Mouse (Mus musculus): ENCODE results near the gene Pigt. TPM values are rescaled to one million over a fixed set of nuclear protein-coding genes. Genes with fewer than 3 reads are reported as not detected.

The Pigt gene
- total RNA-seq (2021), result 10 to 100 TPM; 31.3 to 31.5 TPM
- polyA plus RNA-seq (2012; rRNA removed), result 47.1 and 51.3 TPM in 2 replicates
- long read RNA-seq, partial matches to known transcripts, result 1 of 3 reads
- long read RNA-seq, other reads (novel, unspliced or antisense), result 0 of 3 reads

DNA sequence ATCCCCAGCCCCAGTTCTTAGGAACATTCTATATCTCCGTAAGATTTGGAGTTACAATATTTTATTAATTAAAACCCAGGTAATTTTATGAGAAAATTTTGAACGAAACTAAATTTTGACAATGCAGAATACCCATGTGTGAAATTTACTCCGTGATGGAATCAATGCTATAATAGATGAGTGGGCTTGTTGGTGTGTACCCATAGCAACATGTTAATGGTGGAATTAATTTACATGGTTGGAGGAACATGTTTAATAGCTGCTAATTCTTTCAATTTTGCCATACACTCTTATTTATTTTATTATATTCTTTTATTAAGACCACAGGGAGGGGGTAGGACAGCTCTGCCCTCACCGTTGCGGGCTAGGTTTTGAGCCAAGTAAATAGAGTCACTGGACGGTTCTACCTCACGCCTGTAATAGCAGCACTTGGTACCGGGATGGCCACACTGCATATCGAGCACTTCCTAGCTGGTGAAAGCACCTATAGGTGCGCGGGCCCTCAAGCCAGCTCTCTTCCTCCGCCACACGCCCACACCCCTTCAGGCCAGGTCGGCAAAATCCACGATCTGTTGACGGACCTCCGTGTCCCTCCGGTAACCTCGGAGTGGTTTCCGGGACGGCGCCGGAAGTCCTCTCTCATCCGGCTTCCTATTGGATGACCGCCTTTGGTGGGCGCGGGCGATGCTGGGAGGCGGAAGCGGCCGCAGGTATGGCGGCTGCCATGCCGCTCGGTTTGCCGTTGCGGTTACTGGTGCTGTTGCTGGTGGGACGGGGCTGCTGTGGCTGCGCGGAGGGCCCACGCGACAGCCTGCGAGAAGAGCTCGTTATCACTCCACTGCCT lies at the start of gene Pigt:
TSS of gene Pigt (plus strand) at position 674 of the 844 bp plus-strand sequence.
- peak; percentile 91 for DNase-seq
- no peaks in the 10 kb centered on the region for H3K79me2 ChIP-seq (replicated peaks; ENCODE audit: control insufficient read depth, insufficient read depth, low read length)
- peak within 1 kb of the TSS; percentile 69 for H3K4me3 ChIP-seq
- TF ChIP-seq EP300 (IDR thresholded peaks at IDR 0.05; ENCODE audit: insufficient read depth, low read depth, low read length), result no peak
- TF ChIP-seq POLR2A (IDR thresholded peaks at IDR 0.05; ENCODE audit: insufficient read depth, low read depth, low read length), result peak; percentile 90
- TF ChIP-seq CTCF (IDR thresholded peaks at IDR 0.05), result no peak; the same call in 1 of the 2 replicates
- intact Hi-C loops (cut with DNase I), result loop anchor here (1.0 to 2.0 kb wide), 3 partner anchors 11 to 76 kb away; partner anchors contain the start of genes Dbndd2 and Gm20458
- peak within 1 kb of the TSS; percentile 93 for H3K27ac ChIP-seq
- WGBS, result 4% methylated on average over 43 of the region's 43 CpGs
- H3K4me1 ChIP-seq (ENCODE audit: control insufficient read depth, insufficient read depth, low read length), result peaks cover 2% of the 10 kb centered on the region
- H3K36me3 ChIP-seq (ENCODE audit: control insufficient read depth, insufficient read depth, low read length), result no peaks in the 10 kb centered on the region
- H3K27me3 ChIP-seq (ENCODE audit: control insufficient read depth, insufficient read depth, low read length), result no peaks in the 10 kb centered on the region
- H3K9ac ChIP-seq (ENCODE audit: low read depth, low read length), result peak within 1 kb of the TSS; percentile 67

DNA sequence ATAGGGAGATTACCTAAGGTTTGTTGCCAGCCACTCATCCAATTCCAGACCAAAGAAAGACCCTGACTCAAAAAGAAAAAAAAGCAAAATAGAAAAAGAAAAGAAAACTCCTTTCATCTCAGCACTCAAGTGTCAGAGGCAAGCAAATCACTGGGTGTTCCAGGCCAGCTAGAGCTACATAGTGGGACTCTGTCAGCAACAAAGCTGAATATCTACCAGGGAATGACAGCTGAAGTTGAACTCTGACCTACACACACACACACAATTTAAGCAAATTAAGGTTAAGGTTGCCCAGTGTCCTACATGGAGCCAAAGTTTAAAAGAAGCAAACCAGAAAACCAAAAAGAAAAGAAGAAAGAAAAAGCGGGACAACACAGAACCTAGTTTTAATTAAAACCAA lies 49.2 kb upstream of the Pigt start:
- no peak for TF ChIP-seq CTCF (IDR thresholded peaks at IDR 0.05)
- TF ChIP-seq POLR2A (IDR thresholded peaks at IDR 0.05; ENCODE audit: insufficient read depth, low read depth, low read length), result no peak
- no peak for TF ChIP-seq EP300 (IDR thresholded peaks at IDR 0.05; ENCODE audit: insufficient read depth, low read depth, low read length)
- DNase-seq, result no peak
- Histone ChIP-seq H3K36me3 (ENCODE audit: control insufficient read depth, insufficient read depth, low read length) (no peaks in the 10 kb centered on the region), H3K4me3 (no peak overlapping the region), H3K79me2 (replicated peaks; ENCODE audit: control insufficient read depth, insufficient read depth, low read length) (no peaks in the 10 kb centered on the region), H3K9ac (ENCODE audit: low read depth, low read length) (no peak overlapping the region), H3K27me3 (ENCODE audit: control insufficient read depth, insufficient read depth, low read length) (no peaks in the 10 kb centered on the region), H3K4me1 (ENCODE audit: control insufficient read depth, insufficient read depth, low read length) (peaks cover 2% of the 10 kb centered on the region), H3K27ac (no peak overlapping the region)
- WGBS, result 82% methylated on average over 1 of the region's 1 CpGs
- intact Hi-C loops (cut with DNase I), result no loop called here

- TF ChIP-seq POLR2A (IDR thresholded peaks at IDR 0.05; ENCODE audit: insufficient read depth, low read depth, low read length), result no peak
- no peak for TF ChIP-seq EP300 (IDR thresholded peaks at IDR 0.05; ENCODE audit: insufficient read depth, low read depth, low read length)
- TF ChIP-seq CTCF (IDR thresholded peaks at IDR 0.05), result no peak
- Histone ChIP-seq H3K79me2 (replicated peaks; ENCODE audit: control insufficient read depth, insufficient read depth, low read length) (no peaks in the 10 kb centered on the region), H3K27me3 (ENCODE audit: control insufficient read depth, insufficient read depth, low read length) (no peaks in the 10 kb centered on the region), H3K4me3 (no peak overlapping the region), H3K27ac (no peak overlapping the region), H3K36me3 (ENCODE audit: control insufficient read depth, insufficient read depth, low read length) (no peaks in the 10 kb centered on the region), H3K9ac (ENCODE audit: low read depth, low read length) (no peak overlapping the region), H3K4me1 (ENCODE audit: control insufficient read depth, insufficient read depth, low read length) (peaks cover 2% of the 10 kb centered on the region)
- intact Hi-C loops (cut with DNase I), result no loop called here
- WGBS, result 70% methylated on average over 5 of the region's 5 CpGs
- DNase-seq, result no peak
Measured at GRCm38 (mm10) chr2:164448921-164449320, 48.4 kb upstream of the Pigt start.

DNA sequence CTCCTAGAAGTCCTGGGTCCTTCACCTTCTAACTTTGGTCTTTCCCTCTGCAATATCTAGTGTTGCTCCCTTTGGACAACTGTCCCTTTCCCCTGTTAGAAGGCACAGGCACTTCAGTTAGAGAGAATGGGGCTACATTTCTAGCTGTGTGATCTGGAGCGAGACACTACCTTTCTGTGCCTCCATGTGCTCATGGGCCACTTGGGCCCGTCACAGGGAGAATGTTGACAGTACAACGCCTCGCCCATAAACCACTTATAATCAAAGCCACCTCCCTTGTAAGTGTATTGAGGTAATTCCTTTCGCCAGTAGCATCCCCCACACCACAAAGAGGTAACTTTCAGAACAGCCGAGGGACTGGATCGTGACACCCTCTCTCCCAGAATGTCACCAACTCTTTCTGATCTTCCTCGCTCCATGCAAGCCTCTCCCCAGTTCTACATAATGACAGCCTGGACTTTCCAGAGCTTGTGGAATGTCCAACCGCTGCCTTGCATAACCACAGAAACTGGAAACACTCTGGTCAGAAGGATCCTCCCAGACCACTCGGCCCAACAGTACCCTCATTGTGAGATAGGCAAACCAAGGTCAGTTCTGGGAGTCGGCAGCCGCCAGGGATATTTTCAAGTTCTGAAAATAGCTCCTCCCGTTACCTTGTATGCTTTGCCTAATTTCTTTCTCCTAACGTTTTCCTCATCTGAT lies 47.8 kb upstream of the Pigt start:
- no peak overlapping the region for H3K9ac ChIP-seq (ENCODE audit: low read depth, low read length)
- no peaks in the 10 kb centered on the region for H3K79me2 ChIP-seq (replicated peaks; ENCODE audit: control insufficient read depth, insufficient read depth, low read length)
- intact Hi-C loops (cut with DNase I), result no loop called here
- no peaks in the 10 kb centered on the region for H3K27me3 ChIP-seq (ENCODE audit: control insufficient read depth, insufficient read depth, low read length)
- no peaks in the 10 kb centered on the region for H3K36me3 ChIP-seq (ENCODE audit: control insufficient read depth, insufficient read depth, low read length)
- WGBS, result 73% methylated on average over 14 of the region's 14 CpGs
- peaks cover 6% of the 10 kb centered on the region for H3K4me1 ChIP-seq (ENCODE audit: control insufficient read depth, insufficient read depth, low read length)
- no peak for DNase-seq
- no peak overlapping the region for H3K27ac ChIP-seq
- no peak overlapping the region for H3K4me3 ChIP-seq
- TF ChIP-seq EP300 (IDR thresholded peaks at IDR 0.05; ENCODE audit: insufficient read depth, low read depth, low read length) (no peak), CTCF (IDR thresholded peaks at IDR 0.05) (no peak), POLR2A (IDR thresholded peaks at IDR 0.05; ENCODE audit: insufficient read depth, low read depth, low read length) (no peak)

DNA sequence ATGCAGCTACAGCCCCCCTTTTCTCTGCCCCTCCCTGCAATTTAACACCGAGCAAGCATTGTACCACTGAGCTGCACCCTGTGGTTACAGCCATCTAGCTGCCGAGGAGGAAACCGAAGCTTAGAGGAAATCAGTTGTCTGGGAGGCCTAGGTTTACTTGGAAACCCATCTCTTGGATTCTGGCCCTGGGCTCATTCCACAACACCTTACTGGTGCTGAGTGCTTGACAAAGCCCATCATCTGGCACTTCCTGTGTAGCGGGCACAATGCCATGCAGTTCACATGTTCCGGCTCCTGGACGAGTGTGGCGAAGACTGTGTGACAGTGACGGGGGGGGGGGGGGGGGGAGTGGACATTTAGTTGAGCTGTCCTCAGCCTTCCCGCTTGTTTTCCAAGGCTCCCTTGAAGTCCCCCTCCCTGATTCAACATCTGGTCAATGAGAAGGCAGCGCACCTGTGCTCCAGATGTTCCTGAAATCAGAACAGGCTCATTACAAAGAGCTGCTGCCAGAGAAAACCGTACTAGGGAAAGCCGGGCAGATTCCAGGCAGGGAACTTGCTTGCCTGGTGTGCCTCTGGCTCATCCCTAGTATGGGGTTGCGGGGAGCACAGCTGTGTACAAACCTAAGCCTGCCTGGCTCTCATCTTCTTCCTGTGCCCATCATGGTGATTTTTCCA lies 45.2 kb upstream of the Pigt start:
- TF ChIP-seq CTCF (IDR thresholded peaks at IDR 0.05) (no peak), POLR2A (IDR thresholded peaks at IDR 0.05; ENCODE audit: insufficient read depth, low read depth, low read length) (no peak), EP300 (IDR thresholded peaks at IDR 0.05; ENCODE audit: insufficient read depth, low read depth, low read length) (peak; percentile 95)
- WGBS, result 27% methylated on average over 13 of the region's 13 CpGs
- Histone ChIP-seq H3K4me3 (no peak overlapping the region), H3K27me3 (ENCODE audit: control insufficient read depth, insufficient read depth, low read length) (no peaks in the 10 kb centered on the region), H3K27ac (no peak overlapping the region), H3K9ac (ENCODE audit: low read depth, low read length) (no peak overlapping the region), H3K4me1 (ENCODE audit: control insufficient read depth, insufficient read depth, low read length) (peaks cover 16% of the 10 kb centered on the region), H3K36me3 (ENCODE audit: control insufficient read depth, insufficient read depth, low read length) (no peaks in the 10 kb centered on the region), H3K79me2 (replicated peaks; ENCODE audit: control insufficient read depth, insufficient read depth, low read length) (no peaks in the 10 kb centered on the region)
- peak; percentile 75 to 77 for DNase-seq
- intact Hi-C loops (cut with DNase I), result no loop called here
